Mouse (Mus musculus) limb, embryonic 12.5 days (tissue): ENCODE results near the gene Cyb5d2. TPM values are rescaled to one million over a fixed set of nuclear protein-coding genes. Genes with fewer than 3 reads are reported as not detected.
"Not testable (repeated sequence)": the region's sequence is repeated elsewhere in the genome, so short reads cannot be mapped to it uniquely, and the experiment has no call there.

Experiments used
- ATAC-seq: fragments of 200-750 bp; cut with Nextera tagmentation; 2 replicates; pipeline ENCODE4 v1.8.0; 2017; ENCODE audit warnings: low read depth, moderate TSS enrichment; ENCODE audit not compliant: insufficient number of reproducible peaks, insufficient read depth, low FRiP score, low TSS enrichment
- H3K27ac ChIP-seq: fragments of 300-500 bp; sonication (generic); 2 replicates; pipeline ENCODE4 v1.5.1; 2016; ENCODE audit warnings: mild to moderate bottlenecking, moderate library complexity
- H3K27me3 ChIP-seq: fragments of 300-500 bp; sonication (generic); 2 replicates; pipeline ENCODE4 v1.6.1; 2016; ENCODE audit warnings: mild to moderate bottlenecking, moderate library complexity
- H3K36me3 ChIP-seq: fragments of 300-500 bp; sonication (generic); 2 replicates; pipeline ENCODE4 v1.6.1; 2016; ENCODE audit warnings: mild to moderate bottlenecking, moderate library complexity
- H3K4me1 ChIP-seq: fragments of 300-500 bp; sonication (generic); replicated peaks from 2 replicates; pipeline ENCODE4 v1.6.1; 2016
- H3K4me2 ChIP-seq: fragments of 300-500 bp; sonication (generic); 2 replicates; pipeline ENCODE4 v1.6.1; 2016; ENCODE audit warnings: mild to moderate bottlenecking, moderate library complexity
- H3K4me3 ChIP-seq: fragments of 300-500 bp; sonication (generic); replicated peaks from 2 replicates; pipeline ENCODE4 v1.5.1; 2016; ENCODE audit warnings: mild to moderate bottlenecking
- H3K9ac ChIP-seq: fragments of 300-500 bp; sonication (generic); replicated peaks from 2 replicates; pipeline ENCODE4 v1.6.1; 2016; ENCODE audit warnings: mild to moderate bottlenecking, moderate library complexity
- H3K9me3 ChIP-seq: fragments of 300-500 bp; sonication (generic); 2 replicates; pipeline ENCODE4 v1.6.1; 2016; ENCODE audit warnings: mild to moderate bottlenecking, moderate library complexity
- WGBS: fragments of 180-500 bp; shearing (Covaris S2); methylation state at CpG from one replicate; pipeline ENCODE4 v1.1.7; 2016; 5-methylcytosine and 5-hydroxymethylcytosine counted together
- polyA plus RNA-seq: library from polyadenylated mRNA; unstranded; fragments of >200 nt; fragmentation: Nextera tagmentation; extraction: Ambion mirVana; gene quantifications from 2 replicates; pipeline ENCODE4 v1.2.1, GENCODE M21; 2016

Gene Cyb5d2
- polyA plus RNA-seq, 1 experiment from 2014 or later, result 5.7 TPM

GRCm38 (mm10) chr11:72737517-72737916, 58.4 kb downstream of the Cyb5d2 start:
- 93% methylated on average over 5 of the region's 5 CpGs for WGBS
- H3K4me3 ChIP-seq, H3K9me3 ChIP-seq, H3K9ac ChIP-seq, H3K27ac ChIP-seq, ATAC-seq, H3K4me2 ChIP-seq, H3K27me3 ChIP-seq, H3K4me1 ChIP-seq: not testable (repeated sequence)
- peaks cover 69% of the 10 kb centered on the region for H3K36me3 ChIP-seq

GRCm38 (mm10) chr11:72736320-72736719, 59.6 kb downstream of the Cyb5d2 start:
- ATAC-seq, result no peak
- Histone ChIP-seq H3K4me3 (no peak overlapping the region), H3K9ac (no peak overlapping the region), H3K9me3 (no peaks in the 10 kb centered on the region), H3K27ac (no peak overlapping the region), H3K4me1 (no peaks in the 10 kb centered on the region), H3K36me3 (peaks cover 74% of the 10 kb centered on the region), H3K27me3 (no peaks in the 10 kb centered on the region), H3K4me2 (no peak overlapping the region)
- WGBS, result 83% methylated on average over 1 of the region's 1 CpGs

- peaks cover 80% of the 10 kb centered on the region for H3K36me3 ChIP-seq
- no peak overlapping the region for H3K4me3 ChIP-seq
- H3K4me1 ChIP-seq, result no peaks in the 10 kb centered on the region
- H3K9ac ChIP-seq, result no peak overlapping the region
- H3K27me3 ChIP-seq, result no peaks in the 10 kb centered on the region
- no peak overlapping the region for H3K4me2 ChIP-seq
- H3K27ac ChIP-seq, result no peak overlapping the region
- ATAC-seq, result no peak
- 86% methylated on average over 2 of the region's 2 CpGs for WGBS
- H3K9me3 ChIP-seq, result no peaks in the 10 kb centered on the region
These were observed 60.5 kb downstream of the Cyb5d2 start for GRCm38 (mm10) chr11:72735519-72735860.

- Histone ChIP-seq H3K36me3 (peaks cover 80% of the 10 kb centered on the region), H3K9me3 (no peaks in the 10 kb centered on the region), H3K27me3 (no peaks in the 10 kb centered on the region), H3K4me1 (no peaks in the 10 kb centered on the region), H3K9ac (no peak overlapping the region), H3K27ac (no peak overlapping the region), H3K4me3 (no peak overlapping the region), H3K4me2 (no peak overlapping the region)
- WGBS, result 93% methylated on average over 4 of the region's 4 CpGs
- ATAC-seq, result no peak
These were observed 61.0 kb downstream of the Cyb5d2 start for GRCm38 (mm10) chr11:72734840-72735518.

- Histone ChIP-seq H3K36me3 (peaks cover 79% of the 10 kb centered on the region), H3K9me3 (no peaks in the 10 kb centered on the region), H3K4me1 (no peaks in the 10 kb centered on the region), H3K27ac (no peak overlapping the region), H3K27me3 (no peaks in the 10 kb centered on the region), H3K4me2 (no peak overlapping the region), H3K9ac (no peak overlapping the region), H3K4me3 (no peak overlapping the region)
- no peak for ATAC-seq
- 90% methylated on average over 3 of the region's 3 CpGs for WGBS
These were observed 62.2 kb downstream of the Cyb5d2 start for GRCm38 (mm10) chr11:72733736-72734135.

Other genes starting within 250 kb of the Cyb5d2 start
- gene Spns3, start 245.6 kb downstream of the Cyb5d2 start, polyA plus RNA-seq, result not detected in 2 replicates
- gene Ube2g1, start 188.9 kb downstream of the Cyb5d2 start, polyA plus RNA-seq, result 83.3 and 92.9 TPM in 2 replicates
- 28.6 and 30.7 TPM in 2 replicates for gene Ankfy1, start 106.1 kb downstream of the Cyb5d2 start, polyA plus RNA-seq
- 7.9 and 8.6 TPM in 2 replicates for gene Zzef1, start 84 bp upstream of the Cyb5d2 start, polyA plus RNA-seq
- gene Atp2a3, start 165.0 kb upstream of the Cyb5d2 start, polyA plus RNA-seq, result 1.3 and 1.5 TPM in 2 replicates
- gene P2rx1, start 203.0 kb upstream of the Cyb5d2 start, polyA plus RNA-seq, result 1.0 and 1.4 TPM in 2 replicates
- 9.3 and 9.7 TPM in 2 replicates for gene Camkk1, start 222.9 kb upstream of the Cyb5d2 start, polyA plus RNA-seq